Mouse (Mus musculus): ENCODE data around the gene Guca1a. TPM values are rescaled to one million over a fixed set of nuclear protein-coding genes. Genes with fewer than 3 reads are reported as not detected.

Guca1a gene
- polyA plus RNA-seq, 1 experiment from 2014 or later: 6.7 TPM

- WGBS: 58% methylated on average over 6 of the region's 6 CpGs
- no peak for DNase-seq (ENCODE audit: low spot score)
- Histone ChIP-seq H3K9me3 (ENCODE audit: control insufficient read depth, low read length) (no peaks in the 10 kb centered on the region), H3K9ac (ENCODE audit: low read length) (no peak overlapping the region; the same call in 1 of the 2 replicates), H3K36me3 (ENCODE audit: control insufficient read depth, insufficient read depth, low read length) (no peaks in the 10 kb centered on the region), H3K4me1 (replicated peaks; ENCODE audit: control insufficient read depth, insufficient read depth) (no peaks in the 10 kb centered on the region; the same call in 1 of the 2 replicates), H3K4me2 (replicated peaks; ENCODE audit: low read depth) (no peak overlapping the region), H3K4me3 (ENCODE audit: low read depth, low read length) (no peak overlapping the region), H3K27me3 (ENCODE audit: control insufficient read depth, insufficient read depth, low read length) (no peaks in the 10 kb centered on the region), H3K27ac (replicated peaks) (peak overlapping the region; percentile 56; the same call in 1 of the 2 replicates)
- no peak for TF ChIP-seq CTCF (IDR thresholded peaks at IDR 0.05; ENCODE audit: low read depth)
- no peak for TF ChIP-seq EP300 (optimal IDR thresholded peaks at IDR 0.05)
- no peak for ATAC-seq (ENCODE audit: low FRiP score, low TSS enrichment)
Observed at GRCm38 (mm10) chr17:47444113-47444512, 43.7 kb upstream of the Guca1a start.

- H3K27me3 ChIP-seq (ENCODE audit: control insufficient read depth, insufficient read depth, low read length): no peaks in the 10 kb centered on the region
- H3K9me3 ChIP-seq (ENCODE audit: control insufficient read depth, low read length): no peaks in the 10 kb centered on the region
- no peaks in the 10 kb centered on the region for H3K4me1 ChIP-seq (replicated peaks; ENCODE audit: control insufficient read depth, insufficient read depth)
- no peaks in the 10 kb centered on the region for H3K36me3 ChIP-seq (ENCODE audit: control insufficient read depth, insufficient read depth, low read length)
- no peak overlapping the region for H3K9ac ChIP-seq (ENCODE audit: low read length)
- H3K4me3 ChIP-seq (ENCODE audit: low read depth, low read length): no peak overlapping the region
- ATAC-seq (ENCODE audit: low FRiP score, low TSS enrichment) (no peak), DNase-seq (ENCODE audit: low spot score) (no peak)
- WGBS: 79% methylated on average over 3 of the region's 3 CpGs
- H3K4me2 ChIP-seq (replicated peaks; ENCODE audit: low read depth): no peak overlapping the region
- TF ChIP-seq EP300 (optimal IDR thresholded peaks at IDR 0.05) (no peak), CTCF (IDR thresholded peaks at IDR 0.05; ENCODE audit: low read depth) (no peak; the same call in 1 of the 2 replicates)
- H3K27ac ChIP-seq (replicated peaks): no peak overlapping the region
Observed at GRCm38 (mm10) chr17:47442271-47442670, 41.9 kb upstream of the Guca1a start.

DNA sequence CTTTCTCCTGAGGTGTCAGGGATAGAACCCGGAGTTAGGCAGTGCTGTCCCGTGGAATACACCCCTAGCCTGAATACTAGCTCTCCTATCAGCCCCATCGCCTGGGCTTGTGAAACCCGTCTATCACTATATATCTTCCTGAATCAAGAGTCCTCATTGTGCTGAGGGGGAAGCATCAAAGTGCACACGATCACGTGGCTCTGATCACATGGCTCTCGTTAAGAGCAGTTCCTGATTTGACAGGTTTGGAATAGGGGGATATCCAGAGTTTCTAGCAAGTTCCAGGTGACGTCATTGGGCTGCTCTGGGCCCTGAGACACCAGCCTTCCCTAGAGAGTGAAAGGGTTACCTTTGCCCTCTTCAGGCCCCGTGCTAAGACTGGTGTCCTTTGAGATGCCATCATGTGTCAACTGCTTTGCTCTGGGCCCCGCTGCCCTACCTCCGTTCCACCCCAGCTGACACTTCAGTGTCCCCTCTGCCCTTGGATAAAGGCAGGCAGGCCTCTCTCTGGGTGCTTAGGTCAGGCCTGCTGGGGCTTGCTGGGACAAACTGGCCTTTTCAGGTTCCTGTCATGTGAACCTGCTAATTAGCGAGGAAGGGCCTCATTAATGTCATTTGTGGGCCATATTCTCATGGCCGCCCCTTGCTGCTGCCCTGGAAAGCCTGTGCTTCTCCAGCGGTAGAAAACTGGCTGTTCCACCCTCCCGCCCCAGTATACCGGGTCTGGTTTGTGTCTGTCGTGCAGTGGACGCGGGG lies 41.1 kb upstream of the Guca1a start:
- 53% methylated on average over 19 of the region's 19 CpGs for WGBS
- no peak for ATAC-seq (ENCODE audit: low FRiP score, low TSS enrichment)
- no peak overlapping the region for H3K4me2 ChIP-seq (replicated peaks; ENCODE audit: low read depth)
- H3K4me1 ChIP-seq (replicated peaks; ENCODE audit: control insufficient read depth, insufficient read depth): no peaks in the 10 kb centered on the region
- H3K4me3 ChIP-seq (ENCODE audit: low read depth, low read length): no peak overlapping the region
- DNase-seq (ENCODE audit: low spot score): no peak
- H3K9ac ChIP-seq (ENCODE audit: low read length): no peak overlapping the region
- no peaks in the 10 kb centered on the region for H3K9me3 ChIP-seq (ENCODE audit: control insufficient read depth, low read length)
- H3K36me3 ChIP-seq (ENCODE audit: control insufficient read depth, insufficient read depth, low read length): no peaks in the 10 kb centered on the region
- H3K27ac ChIP-seq (replicated peaks): peak overlapping the region; percentile 9
- H3K27me3 ChIP-seq (ENCODE audit: control insufficient read depth, insufficient read depth, low read length): no peaks in the 10 kb centered on the region
- no peak for TF ChIP-seq EP300 (optimal IDR thresholded peaks at IDR 0.05)
- no peak for TF ChIP-seq CTCF (IDR thresholded peaks at IDR 0.05; ENCODE audit: low read depth)

GRCm38 (mm10) chr17:47440359-47440890 lies 40.0 kb upstream of the Guca1a start:
- no peak for TF ChIP-seq CTCF (IDR thresholded peaks at IDR 0.05; ENCODE audit: low read depth)
- TF ChIP-seq EP300 (optimal IDR thresholded peaks at IDR 0.05): no peak
- 23% methylated on average over 9 of the region's 9 CpGs for WGBS
- peak overlapping the region; percentile 17; the same call in 1 of the 2 replicates for H3K4me2 ChIP-seq (replicated peaks; ENCODE audit: low read depth)
- no peaks in the 10 kb centered on the region for H3K4me1 ChIP-seq (replicated peaks; ENCODE audit: control insufficient read depth, insufficient read depth)
- H3K27ac ChIP-seq (replicated peaks): peak overlapping the region; percentile 91
- H3K9me3 ChIP-seq (ENCODE audit: control insufficient read depth, low read length): no peaks in the 10 kb centered on the region
- H3K36me3 ChIP-seq (ENCODE audit: control insufficient read depth, insufficient read depth, low read length): no peaks in the 10 kb centered on the region
- H3K4me3 ChIP-seq (ENCODE audit: low read depth, low read length): no peak overlapping the region
- peak overlapping the region; percentile 4; the same call in 1 of the 2 replicates for H3K9ac ChIP-seq (ENCODE audit: low read length)
- 0 out of 2 replicates have a peak, but pooled peaks have one; percentile 5 for ATAC-seq (ENCODE audit: low FRiP score, low TSS enrichment)
- H3K27me3 ChIP-seq (ENCODE audit: control insufficient read depth, insufficient read depth, low read length): no peaks in the 10 kb centered on the region
- peak; percentile 28 for DNase-seq (ENCODE audit: low spot score)

DNA sequence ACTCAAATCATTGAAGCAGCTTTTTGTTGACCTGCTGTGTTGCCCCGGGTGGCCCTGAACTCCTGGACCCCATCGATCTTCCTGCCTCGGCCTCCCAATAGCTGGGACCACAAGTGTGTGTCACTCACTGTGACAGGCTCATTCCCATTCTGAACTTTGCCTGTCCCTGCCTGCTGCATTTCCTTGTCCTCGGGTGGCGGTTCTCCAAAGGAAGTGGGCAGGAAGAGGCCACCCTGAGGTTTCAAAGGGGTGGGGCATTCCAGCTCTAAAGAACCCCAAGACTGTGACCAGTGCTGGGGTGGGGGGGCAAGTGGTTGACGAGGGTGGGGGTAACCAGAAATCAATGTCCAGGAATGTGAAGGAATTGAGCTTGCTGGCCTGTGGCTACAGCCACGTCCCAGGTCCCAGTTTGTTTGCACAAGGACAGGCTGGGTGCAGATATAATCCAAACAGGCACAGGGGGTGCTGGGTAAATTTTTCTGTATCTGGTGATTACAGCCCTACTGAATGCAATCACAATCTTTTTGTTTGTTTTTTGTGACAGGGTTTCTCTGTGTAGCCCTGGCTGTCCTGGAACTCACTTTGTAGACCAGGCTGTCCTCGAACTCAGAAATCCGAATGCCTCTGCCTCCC lies 39.1 kb upstream of the Guca1a start:
- Histone ChIP-seq H3K4me3 (ENCODE audit: low read depth, low read length) (peak overlapping the region; percentile 58), H3K27ac (replicated peaks) (peak overlapping the region; percentile 91), H3K27me3 (ENCODE audit: control insufficient read depth, insufficient read depth, low read length) (no peaks in the 10 kb centered on the region), H3K9ac (ENCODE audit: low read length) (0 out of 2 replicates have a peak overlapping the region, but pooled peaks have one; percentile 35), H3K4me1 (replicated peaks; ENCODE audit: control insufficient read depth, insufficient read depth) (no peaks in the 10 kb centered on the region), H3K36me3 (ENCODE audit: control insufficient read depth, insufficient read depth, low read length) (no peaks in the 10 kb centered on the region), H3K9me3 (ENCODE audit: control insufficient read depth, low read length) (no peaks in the 10 kb centered on the region), H3K4me2 (replicated peaks; ENCODE audit: low read depth) (peak overlapping the region; percentile 61)
- TF ChIP-seq EP300 (optimal IDR thresholded peaks at IDR 0.05) (no peak), CTCF (IDR thresholded peaks at IDR 0.05; ENCODE audit: low read depth) (no peak)
- DNase-seq (ENCODE audit: low spot score) (peak; percentile 80), ATAC-seq (ENCODE audit: low FRiP score, low TSS enrichment) (peak; percentile 61)
- WGBS: 33% methylated on average over 9 of the region's 9 CpGs

Measured in stomach, postnatal 0 days (tissue).